Mouse (Mus musculus): ENCODE measurements at regions not wholly inside any gene's neighbourhood (a gene's known extent, or its start where the extent isn't known, plus 50 kb on each side); places are given as distances from the start of the nearest gene placed in this dataset.

- H3K9ac ChIP-seq (replicated peaks), result no peak overlapping the region
- ATAC-seq (ENCODE audit: low FRiP score, low read depth), result no peak
- no peak overlapping the region for H3K4me3 ChIP-seq
- H3K9me3 ChIP-seq, result peaks cover under 1% of the 10 kb centered on the region; the same call in 1 of the 2 replicates
- WGBS, result 62% methylated on average over 9 of the region's 9 CpGs
- no peak overlapping the region for H3K4me2 ChIP-seq (replicated peaks)
- no peak overlapping the region for H3K27ac ChIP-seq (replicated peaks)
- peaks cover 13% of the 10 kb centered on the region; the same call in 1 of the 2 replicates for H3K27me3 ChIP-seq
- H3K36me3 ChIP-seq, result no peaks in the 10 kb centered on the region
- H3K4me1 ChIP-seq, result peaks cover 15% of the 10 kb centered on the region
Observed at GRCm38 (mm10) chr14:48891216-48891615, 174.7 kb upstream of the Ap5m1 start.

- Histone ChIP-seq H3K4me2 (replicated peaks) (peak overlapping the region; percentile 49), H3K27me3 (peaks cover 4% of the 10 kb centered on the region; the same call in 1 of the 2 replicates)
Observed at GRCm38 (mm10) chr14:48888954-48889353, 176.9 kb upstream of the Ap5m1 start.

GRCm38 (mm10) chr14:48880041-48880440 lies 185.9 kb upstream of the Ap5m1 start:
- H3K27me3 ChIP-seq, result peaks cover 26% of the 10 kb centered on the region
- WGBS, result 37% methylated on average over 6 of the region's 6 CpGs
- H3K9me3 ChIP-seq, result no peaks in the 10 kb centered on the region
- no peak overlapping the region for H3K4me2 ChIP-seq (replicated peaks)
- ATAC-seq (ENCODE audit: low FRiP score, low read depth), result 0 out of 2 replicates have a peak, but pooled peaks have one; percentile 11
- H3K9ac ChIP-seq (replicated peaks), result no peak overlapping the region
- H3K4me1 ChIP-seq, result peaks cover 14% of the 10 kb centered on the region; the same call in 1 of the 2 replicates
- H3K36me3 ChIP-seq, result no peaks in the 10 kb centered on the region
- no peak overlapping the region for H3K4me3 ChIP-seq
- no peak overlapping the region for H3K27ac ChIP-seq (replicated peaks)

More at GRCm38 (mm10) chr14:48888954-48889353, 176.9 kb upstream of the Ap5m1 start:
- 2% methylated on average over 13 of the region's 13 CpGs for WGBS
- peaks cover 15% of the 10 kb centered on the region for H3K4me1 ChIP-seq
- no peak overlapping the region for H3K27ac ChIP-seq (replicated peaks)
- H3K4me3 ChIP-seq, result 0 out of 2 replicates have a peak overlapping the region, but pooled peaks have one; percentile 19
- peak; percentile 81 for ATAC-seq (ENCODE audit: low FRiP score, low read depth)
- no peak overlapping the region for H3K9ac ChIP-seq (replicated peaks)
- no peaks in the 10 kb centered on the region for H3K9me3 ChIP-seq
- no peaks in the 10 kb centered on the region for H3K36me3 ChIP-seq

- Histone ChIP-seq H3K4me3 (no peak overlapping the region), H3K9me3 (no peaks in the 10 kb centered on the region), H3K27me3 (peaks cover 18% of the 10 kb centered on the region), H3K36me3 (no peaks in the 10 kb centered on the region), H3K27ac (replicated peaks) (no peak overlapping the region), H3K4me1 (peaks cover 14% of the 10 kb centered on the region; the same call in 1 of the 2 replicates), H3K4me2 (replicated peaks) (no peak overlapping the region), H3K9ac (replicated peaks) (no peak overlapping the region)
- no peak; the same call in 1 of the 2 replicates for ATAC-seq (ENCODE audit: low FRiP score, low read depth)
- WGBS, result 80% methylated on average over 12 of the region's 12 CpGs
Observed at GRCm38 (mm10) chr14:48877998-48878657, 187.8 kb upstream of the Ap5m1 start.

GRCm38 (mm10) chr14:48871313-48871712 lies 194.6 kb upstream of the Ap5m1 start:
- H3K36me3 ChIP-seq, result no peaks in the 10 kb centered on the region
- no peak overlapping the region for H3K9ac ChIP-seq (replicated peaks)
- no peak for ATAC-seq (ENCODE audit: low FRiP score, low read depth)
- H3K4me2 ChIP-seq (replicated peaks), result no peak overlapping the region
- H3K27ac ChIP-seq (replicated peaks), result no peak overlapping the region
- H3K4me1 ChIP-seq, result no peaks in the 10 kb centered on the region
- H3K27me3 ChIP-seq, result no peaks in the 10 kb centered on the region
- 76% methylated on average over 3 of the region's 3 CpGs for WGBS
- no peaks in the 10 kb centered on the region for H3K9me3 ChIP-seq
- no peak overlapping the region for H3K4me3 ChIP-seq

GRCm38 (mm10) chr14:48869956-48870355 lies 195.9 kb upstream of the Ap5m1 start:
- Histone ChIP-seq H3K36me3 (no peaks in the 10 kb centered on the region), H3K27me3 (no peaks in the 10 kb centered on the region), H3K9ac (replicated peaks) (no peak overlapping the region), H3K27ac (replicated peaks) (no peak overlapping the region), H3K4me2 (replicated peaks) (no peak overlapping the region), H3K4me1 (no peaks in the 10 kb centered on the region), H3K4me3 (no peak overlapping the region), H3K9me3 (no peaks in the 10 kb centered on the region)
- 60% methylated on average over 10 of the region's 10 CpGs for WGBS
- ATAC-seq (ENCODE audit: low FRiP score, low read depth), result no peak

GRCm38 (mm10) chr14:48855453-48855852 lies 181.8 kb upstream of the Otx2 start:
- WGBS, result 72% methylated on average over 5 of the region's 5 CpGs
- H3K27ac ChIP-seq (replicated peaks), result peak overlapping the region; percentile 65; the same call in 1 of the 2 replicates
- H3K36me3 ChIP-seq, result no peaks in the 10 kb centered on the region
- H3K4me2 ChIP-seq (replicated peaks), result no peak overlapping the region
- H3K9ac ChIP-seq (replicated peaks), result no peak overlapping the region
- no peaks in the 10 kb centered on the region for H3K27me3 ChIP-seq
- H3K4me3 ChIP-seq, result no peak overlapping the region
- H3K4me1 ChIP-seq, result peaks cover 26% of the 10 kb centered on the region
- H3K9me3 ChIP-seq, result no peaks in the 10 kb centered on the region
- no peak for ATAC-seq (ENCODE audit: low FRiP score, low read depth)

GRCm38 (mm10) chr14:48854188-48854924 lies 180.7 kb upstream of the Otx2 start:
- Histone ChIP-seq H3K4me3 (no peak overlapping the region), H3K27me3 (no peaks in the 10 kb centered on the region), H3K27ac (replicated peaks) (peak overlapping the region; percentile 92), H3K4me1 (peaks cover 26% of the 10 kb centered on the region), H3K9me3 (no peaks in the 10 kb centered on the region), H3K4me2 (replicated peaks) (peak overlapping the region; percentile 50), H3K36me3 (no peaks in the 10 kb centered on the region), H3K9ac (replicated peaks) (no peak overlapping the region)
- peak; percentile 74 for ATAC-seq (ENCODE audit: low FRiP score, low read depth)
- 19% methylated on average over 9 of the region's 9 CpGs for WGBS

GRCm38 (mm10) chr14:48853479-48854187 lies 180.0 kb upstream of the Otx2 start:
- Histone ChIP-seq H3K4me3 (no peak overlapping the region), H3K27ac (replicated peaks) (peak overlapping the region; percentile 92), H3K27me3 (no peaks in the 10 kb centered on the region), H3K36me3 (no peaks in the 10 kb centered on the region), H3K9ac (replicated peaks) (no peak overlapping the region), H3K4me2 (replicated peaks) (peak overlapping the region; percentile 50), H3K9me3 (no peaks in the 10 kb centered on the region), H3K4me1 (peaks cover 26% of the 10 kb centered on the region)
- ATAC-seq (ENCODE audit: low FRiP score, low read depth), result peak; percentile 93
- 12% methylated on average over 7 of the region's 7 CpGs for WGBS

GRCm38 (mm10) chr14:48852787-48853186 lies 179.2 kb upstream of the Otx2 start:
- H3K4me1 ChIP-seq, result peaks cover 26% of the 10 kb centered on the region
- peak overlapping the region; percentile 92 for H3K27ac ChIP-seq (replicated peaks)
- H3K4me3 ChIP-seq, result peak overlapping the region; percentile 24
- peak overlapping the region; percentile 39; the same call in 1 of the 2 replicates for H3K9ac ChIP-seq (replicated peaks)
- ATAC-seq (ENCODE audit: low FRiP score, low read depth), result no peak
- peak overlapping the region; percentile 50 for H3K4me2 ChIP-seq (replicated peaks)
- no peaks in the 10 kb centered on the region for H3K9me3 ChIP-seq
- no peaks in the 10 kb centered on the region for H3K27me3 ChIP-seq
- no peaks in the 10 kb centered on the region for H3K36me3 ChIP-seq
- 3% methylated on average over 15 of the region's 15 CpGs for WGBS

- Histone ChIP-seq H3K9ac (replicated peaks) (peak overlapping the region; percentile 39; the same call in 1 of the 2 replicates), H3K4me3 (no peak overlapping the region), H3K4me2 (replicated peaks) (peak overlapping the region; percentile 50), H3K9me3 (no peaks in the 10 kb centered on the region), H3K36me3 (no peaks in the 10 kb centered on the region), H3K27me3 (no peaks in the 10 kb centered on the region), H3K4me1 (peaks cover 26% of the 10 kb centered on the region), H3K27ac (replicated peaks) (peak overlapping the region; percentile 92)
- ATAC-seq (ENCODE audit: low FRiP score, low read depth), result no peak
- 41% methylated on average over 4 of the region's 4 CpGs for WGBS
Observed at GRCm38 (mm10) chr14:48852061-48852460, 178.4 kb upstream of the Otx2 start.

GRCm38 (mm10) chr14:48842861-48843260 lies 169.2 kb upstream of the Otx2 start:
- no peak for ATAC-seq (ENCODE audit: low FRiP score, low read depth)
- WGBS, result 87% methylated on average over 4 of the region's 4 CpGs

More at GRCm38 (mm10) chr14:48842861-48843260, 169.2 kb upstream of the Otx2 start:
- H3K27ac ChIP-seq (replicated peaks), result no peak overlapping the region
- H3K36me3 ChIP-seq, result no peaks in the 10 kb centered on the region
- no peak overlapping the region for H3K4me2 ChIP-seq (replicated peaks)
- H3K4me1 ChIP-seq, result no peaks in the 10 kb centered on the region
- H3K9ac ChIP-seq (replicated peaks), result no peak overlapping the region
- H3K4me3 ChIP-seq, result no peak overlapping the region
- H3K9me3 ChIP-seq, result no peaks in the 10 kb centered on the region
- no peaks in the 10 kb centered on the region for H3K27me3 ChIP-seq
